Mouse (Mus musculus) central nervous system, embryonic 11.5 days (tissue): Measurements from ENCODE around the gene Brd1. TPM values are rescaled to one million over a fixed set of nuclear protein-coding genes. Genes with fewer than 3 reads are reported as not detected.

ENCODE experiments used
- polyA plus RNA-seq: library from polyadenylated mRNA; depleted of rRNA; stranded (reverse); fragments of >200 nt; gene quantifications from 2 replicates; pipeline ENCODE4 v1.2.3, GENCODE M21; 2012; rRNA removed

Brd1 gene
- 36.6 and 39.6 TPM in 2 replicates for polyA plus RNA-seq

DNA sequence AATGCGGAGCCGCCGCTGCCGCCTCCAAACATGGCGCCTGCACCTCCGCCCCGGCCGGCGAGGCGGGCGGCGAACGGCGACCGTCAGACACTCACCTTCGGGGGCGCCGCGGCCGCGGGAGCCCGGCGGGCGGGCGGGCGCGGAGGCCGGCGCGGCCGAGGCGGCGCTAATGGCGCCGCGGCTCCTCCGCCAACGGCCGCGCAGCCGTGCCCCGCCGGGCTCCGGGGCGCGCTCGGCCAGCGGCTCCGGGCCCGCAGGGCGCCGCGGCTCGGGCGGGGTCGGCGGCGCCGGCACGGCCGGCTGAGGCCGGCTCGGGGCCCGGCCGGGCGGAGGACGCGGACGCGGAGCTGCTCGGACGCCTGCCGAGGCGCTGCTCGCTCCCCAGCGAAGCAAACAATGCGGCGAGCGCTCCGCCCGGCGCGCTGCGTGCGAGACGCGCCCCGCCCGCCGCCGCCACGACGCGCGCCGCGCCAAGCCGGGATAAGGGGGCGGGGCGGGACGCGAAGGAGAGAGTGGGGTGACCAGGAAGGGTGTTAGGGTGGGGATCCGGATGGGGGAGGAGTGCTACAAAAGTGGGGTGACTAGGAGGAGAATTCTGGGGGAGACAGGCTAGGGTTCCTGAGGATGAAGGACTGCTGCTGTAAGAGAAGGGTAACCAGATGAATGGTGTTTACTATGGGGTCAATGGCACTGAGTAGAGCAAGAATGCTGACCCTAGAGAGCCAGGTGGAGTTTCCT, at the start of gene Brd1:
Brd1 (minus strand) TSS at position 400 of the 738 bp plus-strand sequence.

DNA sequence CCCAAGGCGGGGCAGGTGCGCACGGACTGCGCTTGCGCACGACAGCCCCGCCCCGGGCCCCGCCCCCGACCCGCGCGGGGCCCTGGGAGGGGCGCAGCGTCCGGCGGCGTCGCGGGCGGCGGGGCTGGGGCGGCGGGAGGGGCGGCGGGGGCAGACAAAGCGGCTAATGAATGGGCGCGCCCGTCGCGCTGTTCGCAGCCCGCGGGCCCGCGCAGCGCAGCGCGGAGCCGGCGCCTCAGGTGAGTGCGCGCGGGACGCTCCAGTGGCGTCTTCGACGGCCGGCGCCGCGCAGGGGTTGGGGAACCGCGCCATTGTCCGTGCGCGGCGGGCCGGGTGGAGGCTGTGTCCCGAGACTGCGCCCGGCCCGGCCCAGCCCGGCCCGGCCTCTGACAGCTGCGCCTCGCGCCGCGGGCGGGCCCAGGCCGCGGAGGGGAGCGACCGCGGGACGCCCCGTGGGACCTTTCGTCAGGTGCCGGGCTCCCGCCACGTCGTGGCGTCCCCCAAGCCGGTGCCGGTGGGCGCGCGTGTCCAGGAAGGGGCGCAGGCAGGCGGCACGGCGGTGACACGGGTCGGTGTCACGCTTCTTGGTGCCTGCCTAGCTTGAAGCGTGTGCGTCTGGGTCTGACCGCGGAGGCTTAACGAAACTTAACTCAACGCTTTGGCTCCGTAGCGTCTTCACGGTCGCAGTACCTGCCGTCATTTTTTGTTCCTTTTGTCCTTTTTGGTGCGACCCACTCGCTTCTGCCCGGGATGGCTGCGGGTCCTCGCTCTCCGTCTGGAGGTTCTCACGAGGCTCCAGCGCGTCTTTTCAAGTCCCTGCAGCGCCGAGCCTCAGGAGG, 17.8 kb upstream of the Brd1 start, which contains the start of gene Zbed4:
Zbed4 (plus strand) TSS at position 97 of the 839 bp plus-strand sequence.

Other genes with a start within 250 kb of the Brd1 start
- gene Zdhhc25, start 133.9 kb downstream of the Brd1 start, polyA plus RNA-seq, result not detected in 2 replicates
- gene Zbed4, start 17.4 kb upstream of the Brd1 start, polyA plus RNA-seq, result 22.1 and 26.6 TPM in 2 replicates
- 6.9 and 14.7 TPM in 2 replicates for gene Alg12, start 85.1 kb upstream of the Brd1 start, polyA plus RNA-seq
- gene Creld2, start 85.4 kb upstream of the Brd1 start, polyA plus RNA-seq, result 60.8 and 106 TPM in 2 replicates
- 10.9 and 18.3 TPM in 2 replicates for gene Pim3, start 128.0 kb upstream of the Brd1 start, polyA plus RNA-seq
- gene Ttll8, start 220.2 kb upstream of the Brd1 start, polyA plus RNA-seq, result 0.11 and 0.22 TPM in 2 replicates
- 3.5 and 5.4 TPM in 2 replicates for gene Mlc1, start 244.8 kb upstream of the Brd1 start, polyA plus RNA-seq
- 0.61 and 0.62 TPM in 2 replicates for gene Mov10l1, start 248.7 kb upstream of the Brd1 start, polyA plus RNA-seq